Mouse (Mus musculus) hematopoietic stem cell, adult 5-6 weeks (primary cell): Measurements from ENCODE around the gene Cluh. TPM values are rescaled to one million over a fixed set of nuclear protein-coding genes. Genes with fewer than 3 reads are reported as not detected.

Experiments used
- total RNA-seq: library from RNA; stranded (forward); fragments of 172-1452, 232-1000 nt; gene quantifications from 2 replicates; pipeline ENCODE4 v1.2.3, GENCODE M21; 2017

Gene Cluh
- total RNA-seq, 1 experiment from 2014 or later: 30.9 TPM

Other genes with a start within 250 kb of the Cluh start
- gene Rap1gap2, start 38.6 kb upstream of the Cluh start, total RNA-seq: 2.1 and 3.5 TPM in 2 replicates
- 0.05 TPM in 1 of 2 replicates, not detected in the other for gene Ccdc92b, start 29.9 kb upstream of the Cluh start, total RNA-seq
- 89.2 and 102 TPM in 2 replicates for gene Pafah1b1, start 75.2 kb downstream of the Cluh start, total RNA-seq
- gene Mettl16, start 121.3 kb downstream of the Cluh start, total RNA-seq: 40.6 and 50.9 TPM in 2 replicates
- 6.3 and 8.3 TPM in 2 replicates for gene Mnt, start 181.4 kb downstream of the Cluh start, total RNA-seq
- 4.6 and 5.6 TPM in 2 replicates for gene Sgsm2, start 247.6 kb downstream of the Cluh start, total RNA-seq
- 80.9 and 87.1 TPM in 2 replicates for gene Tsr1, start 248.6 kb downstream of the Cluh start, total RNA-seq